Mouse (Mus musculus) cerebellum, adult 8-10 months (tissue): ENCODE results near the gene Ifnlr1.
A peak's percentile ranks its signal among the peaks of the same experiment; 100 is the strongest.
"Not testable (repeated sequence)": the region's sequence is repeated elsewhere in the genome, so short reads cannot be mapped to it uniquely, and the experiment has no call there.

Source experiments
- DNase-seq: peaks from one replicate; pipeline ENCODE4 v3.0.0; 2022

Gene Ifnlr1

DNA sequence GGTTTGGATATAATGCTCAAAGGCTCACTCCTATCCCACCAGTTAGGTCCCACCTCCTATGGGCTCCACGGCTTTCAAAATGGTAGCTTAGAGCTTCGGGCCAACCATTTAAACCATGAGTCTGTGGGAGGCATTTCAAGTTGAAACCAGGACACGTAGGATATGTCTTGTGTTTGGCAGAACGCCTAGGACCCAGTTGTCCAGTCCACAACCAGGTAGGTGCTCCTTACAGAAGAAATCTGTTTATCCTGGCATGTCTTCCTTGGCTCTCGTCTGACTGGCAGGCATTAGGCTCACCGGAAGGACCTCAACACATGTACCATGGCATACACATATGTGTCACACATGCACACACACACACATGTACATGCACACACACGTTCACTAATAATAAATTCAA, 3.7 kb downstream of the Ifnlr1 start:
- DNase-seq = no peak

GRCm38 (mm10) chr4:135690241-135690640, 4.2 kb downstream of the Ifnlr1 start:
- no peak for DNase-seq

DNA sequence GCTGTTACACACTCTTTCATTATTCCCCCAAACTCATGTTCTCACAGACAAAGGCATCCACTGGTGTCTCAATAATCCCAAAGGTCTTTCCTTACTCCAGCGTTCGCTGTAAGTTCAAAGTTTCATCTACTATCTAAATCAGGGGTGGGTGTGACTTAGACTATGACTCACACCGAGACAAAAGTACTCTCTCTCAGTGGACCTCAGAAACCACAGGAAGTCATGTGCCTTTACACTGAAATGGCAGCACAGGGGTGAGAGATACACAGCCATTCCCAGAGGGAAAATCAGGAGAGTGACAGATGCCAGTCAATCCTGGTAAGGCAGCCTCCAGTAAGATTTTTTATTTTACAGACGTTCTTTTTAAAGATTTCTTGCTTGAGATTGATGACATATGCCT, 6.8 kb downstream of the Ifnlr1 start:
- no peak for DNase-seq

GRCm38 (mm10) chr4:135698498-135698897, 12.4 kb downstream of the Ifnlr1 start:
- DNase-seq = no peak

- no peak for DNase-seq
These were observed 17.4 kb downstream of the Ifnlr1 start for GRCm38 (mm10) chr4:135703497-135703896.

GRCm38 (mm10) chr4:135704016-135704415, 17.9 kb downstream of the Ifnlr1 start:
- DNase-seq = no peak

GRCm38 (mm10) chr4:135706045-135706444, 20.0 kb downstream of the Ifnlr1 start:
- no peak for DNase-seq

DNA sequence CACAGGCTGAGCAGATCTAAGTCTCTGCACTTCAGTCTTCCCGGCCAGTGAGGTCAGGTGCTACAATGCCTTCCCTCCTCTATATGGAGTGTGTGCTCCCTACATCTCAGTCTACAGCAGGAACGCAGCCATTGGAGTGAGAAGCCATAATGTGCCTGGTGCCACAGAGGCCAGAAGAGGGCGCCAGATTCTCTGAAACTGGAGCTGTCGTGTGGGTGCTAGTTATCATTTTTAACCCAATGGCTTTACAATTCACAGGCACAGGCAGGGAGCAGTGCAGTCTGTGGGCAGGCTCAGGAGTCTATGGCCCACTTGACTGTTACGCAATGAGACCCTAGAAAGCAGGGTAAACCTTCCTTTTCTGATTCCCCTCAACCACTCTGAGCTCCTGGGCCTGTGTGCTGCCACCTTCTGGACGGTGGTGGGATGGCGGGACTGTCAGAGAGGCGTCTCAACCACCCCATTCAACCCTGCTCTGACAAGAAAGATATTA, 23.0 kb downstream of the Ifnlr1 start:
- DNase-seq = peak; percentile 58

- DNase-seq = no peak
These were observed 23.5 kb downstream of the Ifnlr1 start for GRCm38 (mm10) chr4:135709621-135710020.

DNA sequence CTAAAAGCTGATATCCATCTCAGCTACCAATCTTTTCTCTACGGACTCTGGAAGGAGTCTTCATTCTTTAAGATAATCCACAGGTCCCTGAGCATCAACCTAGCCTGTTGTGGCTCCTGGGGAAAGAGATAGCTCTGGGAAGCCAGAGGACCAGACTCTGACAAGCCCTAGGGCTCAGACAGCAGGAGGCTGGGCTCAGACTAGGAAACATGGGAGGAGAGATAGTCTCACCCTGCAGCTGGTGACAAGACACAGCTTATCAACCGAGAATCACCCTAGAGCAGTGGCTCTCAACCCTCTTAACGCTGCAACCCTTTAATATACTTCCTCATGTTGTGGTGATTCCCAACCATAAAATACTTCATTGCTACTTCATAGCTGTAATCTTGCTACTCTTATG, 24.3 kb downstream of the Ifnlr1 start:
- no peak for DNase-seq

DNA sequence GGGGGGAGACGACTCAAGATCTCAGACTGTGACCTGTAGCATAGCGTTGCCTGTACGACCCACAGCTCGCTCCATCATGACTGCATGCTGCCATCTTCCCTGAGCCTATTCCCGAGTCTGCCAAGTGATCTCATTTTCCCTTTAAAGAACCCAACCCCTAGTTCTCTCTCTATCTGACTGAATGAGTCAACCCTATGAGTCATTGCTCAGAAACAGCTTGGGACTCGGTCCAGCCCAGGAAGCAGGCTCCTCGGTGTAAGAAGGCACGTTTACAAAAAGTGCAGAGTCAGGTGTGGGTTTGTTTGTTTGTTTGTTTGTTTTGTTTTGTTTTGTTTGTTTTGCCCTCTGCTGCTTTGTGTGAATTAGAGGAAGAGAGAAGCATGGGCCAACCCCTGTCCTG, 28.7 kb downstream of the Ifnlr1 start:
- DNase-seq = no peak

DNA sequence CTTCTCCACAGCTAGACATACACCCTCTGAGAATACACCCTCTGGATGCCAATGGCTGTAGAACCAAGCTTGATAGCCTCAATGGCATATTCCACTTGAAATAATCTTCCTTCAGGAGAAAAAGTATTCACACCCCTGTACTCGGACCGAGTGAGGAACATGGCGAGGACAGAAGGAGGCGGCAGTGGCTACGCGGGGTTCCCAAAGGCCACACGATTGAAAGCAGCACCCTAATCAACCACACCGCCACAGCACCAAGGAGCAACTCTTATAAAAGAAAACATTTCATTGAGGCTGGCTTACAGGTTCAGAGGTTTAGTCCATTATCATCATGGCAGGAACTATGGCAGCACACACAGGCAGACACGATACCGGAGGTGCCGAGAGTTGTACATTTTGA, 30.4 kb downstream of the Ifnlr1 start:
- not testable (repeated sequence) for DNase-seq

- no peak for DNase-seq
These were observed 36.6 kb downstream of the Ifnlr1 start for GRCm38 (mm10) chr4:135722540-135723290.

GRCm38 (mm10) chr4:135726416-135726815, 40.3 kb downstream of the Ifnlr1 start:
- no peak for DNase-seq

DNA sequence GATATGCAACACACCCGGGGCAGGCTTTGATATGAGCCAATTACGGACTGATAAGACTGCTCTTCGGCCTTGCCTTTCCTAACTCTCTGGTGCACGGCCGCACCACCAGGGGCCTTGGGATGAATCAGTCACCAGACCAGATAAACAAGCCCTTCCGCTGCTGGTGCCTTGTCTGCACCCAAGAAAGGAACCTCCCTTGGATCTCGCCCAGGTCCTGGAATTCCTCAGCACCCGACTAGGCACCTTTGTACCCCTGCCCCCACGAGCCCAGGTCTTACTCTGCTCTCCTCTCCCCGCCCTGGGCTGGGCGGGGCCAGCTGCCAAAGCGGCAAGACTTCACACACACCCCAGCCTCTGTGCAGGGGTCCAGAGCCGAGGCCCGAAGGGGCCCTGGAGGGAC, 41.7 kb downstream of the Ifnlr1 start, which contains the start of gene Il22ra1:
Gene Il22ra1, plus strand, starts transcription at position 356 of the 400 bp plus-strand sequence.
- DNase-seq = no peak

GRCm38 (mm10) chr4:135730204-135730603, 44.1 kb downstream of the Ifnlr1 start:
- peak; percentile 29 for DNase-seq

GRCm38 (mm10) chr4:135730951-135731350, 44.9 kb downstream of the Ifnlr1 start:
- DNase-seq = no peak

DNA sequence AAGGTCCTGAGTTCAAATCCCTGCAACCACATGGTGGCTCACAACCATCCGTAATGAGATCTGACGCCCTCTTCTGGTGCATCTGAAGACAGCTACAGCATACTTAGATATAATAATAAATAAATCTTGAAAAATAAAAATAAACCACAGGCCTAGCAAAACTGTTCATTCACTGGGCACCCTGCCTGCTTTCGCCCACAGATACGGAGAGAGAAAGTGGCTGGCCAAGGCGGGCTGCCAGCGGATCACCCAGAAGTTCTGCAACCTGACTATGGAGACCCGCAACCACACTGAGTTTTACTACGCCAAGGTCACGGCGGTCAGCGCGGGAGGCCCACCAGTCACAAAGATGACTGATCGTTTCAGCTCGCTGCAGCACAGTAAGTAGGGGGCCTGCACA, 47.8 kb downstream of the Ifnlr1 start:
- DNase-seq = no peak

DNA sequence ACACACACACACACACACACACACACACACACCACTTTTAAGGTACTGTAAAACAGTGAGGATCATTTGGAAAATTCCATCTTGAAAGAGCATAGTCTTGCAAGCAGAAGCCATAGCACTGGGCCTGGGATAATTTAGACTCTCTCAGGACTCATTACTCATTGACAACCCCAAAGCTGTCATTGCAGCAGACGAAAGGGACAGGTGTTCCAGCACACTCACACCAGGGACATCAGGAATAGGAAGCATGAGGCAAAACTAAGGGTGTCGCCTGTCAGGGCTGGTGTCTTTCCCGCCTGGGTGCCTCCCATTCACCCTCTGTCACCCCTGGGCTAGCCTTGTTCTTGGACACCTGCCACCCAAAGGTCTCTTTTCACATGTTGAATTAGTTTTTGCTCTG, 50.8 kb downstream of the Ifnlr1 start:
- DNase-seq = no peak

DNA sequence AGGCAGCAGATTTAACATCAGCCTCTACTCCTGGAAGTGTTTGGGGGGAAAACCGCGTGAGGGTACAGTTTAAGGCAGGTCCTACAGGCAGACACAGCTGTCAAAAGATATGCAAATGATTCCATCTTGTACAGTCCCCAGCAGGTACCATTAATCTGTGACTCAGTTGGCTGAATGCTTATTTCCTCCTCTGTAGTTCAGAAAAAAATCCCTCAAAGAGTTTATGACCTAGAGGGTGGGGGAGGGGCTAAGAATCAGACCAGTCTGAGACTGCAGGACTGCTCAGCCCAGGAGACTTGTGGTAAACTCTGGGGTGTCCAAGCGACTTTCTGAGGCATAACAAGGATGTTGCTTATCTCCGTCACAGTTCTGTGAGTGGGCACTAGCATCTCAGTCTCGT, 52.1 kb downstream of the Ifnlr1 start:
- DNase-seq = no peak

GRCm38 (mm10) chr4:135739148-135739547, 53.1 kb downstream of the Ifnlr1 start:
- no peak for DNase-seq

DNA sequence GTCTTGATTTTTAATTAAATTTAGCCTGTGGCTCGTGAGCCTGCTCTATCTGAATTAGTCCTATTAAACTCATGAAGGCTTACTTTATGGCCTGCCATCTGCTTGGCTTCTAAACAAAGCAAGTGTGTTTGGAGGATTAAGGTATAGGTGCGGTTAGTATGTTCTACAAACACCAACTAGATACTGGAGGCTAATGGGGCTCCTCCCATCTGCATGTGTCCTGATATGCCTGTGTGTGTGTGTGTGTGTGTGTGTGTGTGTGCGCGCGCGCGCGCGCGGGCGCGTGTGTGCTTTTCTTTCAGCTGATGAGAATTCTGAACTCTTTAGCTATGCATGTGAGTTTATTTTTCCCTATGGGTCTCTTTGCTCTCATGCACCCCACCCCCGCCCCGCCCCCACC, 53.6 kb downstream of the Ifnlr1 start:
- DNase-seq = no peak

DNA sequence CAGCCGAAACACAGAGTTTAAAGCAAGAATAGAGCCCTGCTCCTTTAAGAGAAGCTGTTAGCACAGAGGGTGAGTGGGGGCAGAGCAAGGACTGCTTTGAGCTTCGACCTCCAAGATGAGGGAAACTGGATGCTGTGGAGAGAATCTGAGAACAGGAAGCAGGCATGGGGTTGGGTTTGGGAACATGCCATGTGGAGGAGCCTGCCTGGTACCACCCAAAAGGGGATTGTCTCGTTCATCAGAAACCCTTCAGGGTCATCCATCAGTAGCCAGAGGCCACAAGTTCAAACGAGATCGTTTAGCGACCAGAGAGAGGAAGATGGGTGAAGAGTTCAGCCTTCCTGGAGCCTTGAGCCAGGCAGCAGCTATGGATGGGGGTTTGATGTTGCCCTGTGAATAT, 57.4 kb downstream of the Ifnlr1 start:
- DNase-seq = no peak

DNA sequence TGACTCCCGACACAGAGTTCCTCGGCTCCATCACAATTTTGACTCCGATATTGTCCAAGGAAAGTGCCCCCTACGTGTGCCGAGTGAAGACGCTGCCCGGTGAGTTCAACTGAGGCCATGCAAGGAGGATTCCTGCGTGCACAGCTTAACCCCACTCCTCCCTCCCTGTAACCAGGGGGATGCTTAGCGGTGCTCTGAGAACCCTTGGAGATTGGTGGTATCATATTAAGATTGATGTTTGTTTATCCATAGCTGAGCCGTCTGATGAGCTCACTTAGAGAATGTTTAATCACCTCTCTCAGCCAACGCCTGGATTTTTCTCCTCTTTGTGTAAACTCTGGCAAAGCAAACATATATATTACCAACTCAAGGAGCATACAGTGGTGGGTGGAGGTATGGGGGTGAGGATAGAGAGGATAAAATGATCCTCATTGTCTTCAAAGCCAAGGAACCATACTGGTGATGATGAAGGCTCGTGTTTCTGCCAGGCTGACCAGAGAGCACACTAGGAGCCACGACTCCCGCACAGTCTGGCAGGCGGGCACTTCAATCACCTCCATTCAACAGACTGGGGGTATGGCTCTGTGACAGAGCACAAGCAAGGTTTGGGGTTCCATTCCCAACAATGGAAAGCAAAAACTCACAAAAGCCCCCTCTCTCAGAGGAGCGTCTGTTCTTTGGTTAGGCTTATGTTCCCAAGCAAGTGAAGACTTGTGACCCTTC, 58.8 kb downstream of the Ifnlr1 start:
- no peak for DNase-seq
